Mouse (Mus musculus) spleen, postnatal 10 days (tissue): ENCODE measurements around the gene Dclre1b.
"Not testable (repeated sequence)": the region's sequence is repeated elsewhere in the genome, so short reads cannot be mapped to it uniquely, and the experiment has no call there.

Source experiments
- DNase-seq, 2 experiments: peaks; one replicate each; pipeline ENCODE4 v3.0.0; 2021 to 2022; ENCODE audit warnings: low spot score in 2 of 2

Gene Dclre1b

GRCm38 (mm10) chr3:103810967-103811366 is 1.7 kb upstream of the Dclre1b start:
- DNase-seq: no peak

- no peak for DNase-seq
Observed at GRCm38 (mm10) chr3:103809799-103810150, 531 bp upstream of the Dclre1b start.

GRCm38 (mm10) chr3:103805671-103806070 is 3.6 kb downstream of the Dclre1b start:
- DNase-seq: no peak

GRCm38 (mm10) chr3:103802861-103803260 is 6.4 kb downstream of the Dclre1b start:
- DNase-seq: peak in 1 of 2 experiments; percentile 34

GRCm38 (mm10) chr3:103801631-103802531 is 7.4 kb downstream of the Dclre1b start:
- peak; percentile 64 to 76 for DNase-seq

- DNase-seq: peak in 1 of 2 experiments; percentile 71
Observed at GRCm38 (mm10) chr3:103799507-103799906, 9.7 kb downstream of the Dclre1b start.

- DNase-seq: no peak
Observed at GRCm38 (mm10) chr3:103796389-103796788, 12.9 kb downstream of the Dclre1b start.

- no peak for DNase-seq
Observed at GRCm38 (mm10) chr3:103792566-103792965, 16.7 kb downstream of the Dclre1b start.

GRCm38 (mm10) chr3:103792111-103792406 is 17.2 kb downstream of the Dclre1b start:
- DNase-seq: not testable (repeated sequence)

GRCm38 (mm10) chr3:103791230-103792110 is 17.8 kb downstream of the Dclre1b start, which contains the start of gene Hipk1:
Gene Hipk1, minus strand, starts transcription at chr3:103791563.
- peak; percentile 91 to 95 for DNase-seq

- DNase-seq: peak; percentile 65 to 76
Observed at GRCm38 (mm10) chr3:103790346-103791145, 18.7 kb downstream of the Dclre1b start.

- DNase-seq: peak; percentile 51 to 71
Observed at GRCm38 (mm10) chr3:103789891-103790345, 19.3 kb downstream of the Dclre1b start.

- DNase-seq: no peak
Observed at GRCm38 (mm10) chr3:103789096-103789495, 20.1 kb downstream of the Dclre1b start.

GRCm38 (mm10) chr3:103787225-103787624 is 22.0 kb downstream of the Dclre1b start:
- no peak for DNase-seq

GRCm38 (mm10) chr3:103782844-103783609 is 26.2 kb downstream of the Dclre1b start:
- DNase-seq: no peak

- DNase-seq: no peak
Observed at GRCm38 (mm10) chr3:103780777-103781176, 28.5 kb downstream of the Dclre1b start.

- DNase-seq: no peak
Observed at GRCm38 (mm10) chr3:103780271-103780670, 29.0 kb downstream of the Dclre1b start.

- DNase-seq: no peak
Observed at GRCm38 (mm10) chr3:103779183-103779582, 30.1 kb downstream of the Dclre1b start.

- no peak for DNase-seq
Observed at GRCm38 (mm10) chr3:103778660-103779059, 30.6 kb downstream of the Dclre1b start.

- DNase-seq: no peak
Observed at GRCm38 (mm10) chr3:103777940-103778339, 31.3 kb downstream of the Dclre1b start.

- DNase-seq: no peak
Observed at GRCm38 (mm10) chr3:103774009-103774408, 35.2 kb downstream of the Dclre1b start.
